Mouse (Mus musculus) liver, embryonic 16.5 days (tissue): ENCODE measurements around the gene Col26a1. TPM values are rescaled to one million over a fixed set of nuclear protein-coding genes. Genes with fewer than 3 reads are reported as not detected.

Source experiments
- ATAC-seq: fragments of 200-750 bp; cut with Nextera tagmentation; 2 replicates; pipeline ENCODE4 v1.8.0; 2017; ENCODE audit warnings: low read depth, mild to moderate bottlenecking, moderate number of reproducible peaks, moderate library complexity
- H3K27ac ChIP-seq: fragments of 300-500 bp; sonication (generic); 2 replicates; pipeline ENCODE4 v1.5.1; 2014; ENCODE audit warnings: mild to moderate bottlenecking, low read length
- H3K27me3 ChIP-seq: fragments of 300-500 bp; sonication (generic); 2 replicates; pipeline ENCODE4 v1.6.1; 2014; ENCODE audit warnings: low read depth, low read length, mixed read lengths; ENCODE audit not compliant: control insufficient read depth, insufficient read depth
- H3K36me3 ChIP-seq: fragments of 300-500 bp; sonication (generic); 2 replicates; pipeline ENCODE4 v1.6.1; 2014; ENCODE audit warnings: mild to moderate bottlenecking; ENCODE audit not compliant: control insufficient read depth, insufficient read depth
- H3K4me1 ChIP-seq: fragments of 300-500 bp; sonication (generic); 2 replicates; pipeline ENCODE4 v1.6.1; 2014; ENCODE audit warnings: low read depth, low read length, mixed read lengths; ENCODE audit not compliant: control insufficient read depth
- H3K4me2 ChIP-seq: fragments of 300-500 bp; sonication (generic); 2 replicates; pipeline ENCODE4 v1.6.1; 2014; ENCODE audit warnings: low read depth, low read length, mixed read lengths
- H3K4me3 ChIP-seq: fragments of 300-500 bp; sonication (generic); 2 replicates; pipeline ENCODE4 v1.5.1; 2014; ENCODE audit warnings: low read depth, mild to moderate bottlenecking, low read length
- H3K9ac ChIP-seq: fragments of 300-500 bp; sonication (generic); 2 replicates; pipeline ENCODE4 v1.6.1; 2014; ENCODE audit warnings: low read depth, low read length
- H3K9me3 ChIP-seq: fragments of 300-500 bp; sonication (generic); replicated peaks from 2 replicates; pipeline ENCODE4 v1.6.1; 2016; ENCODE audit warnings: low read length; ENCODE audit not compliant: control insufficient read depth
- WGBS: fragments of 180-500 bp; shearing (Covaris S2); extraction: QIAGEN DNeasy Blood & Tissue Kit; methylation state at CpG from one replicate; pipeline ENCODE4 v1.1.7; 2014; ENCODE audit not compliant: insufficient replicate concordance; 5-methylcytosine and 5-hydroxymethylcytosine counted together
- polyA plus RNA-seq: library from polyadenylated mRNA; unstranded; fragments of >200 nt; fragmentation: Nextera tagmentation; extraction: Ambion mirVana; gene quantifications from 2 replicates; pipeline ENCODE4 v1.2.1, GENCODE M21; 2015

Col26a1 gene
- polyA plus RNA-seq, 1 experiment from 2014 or later, result 0.42 TPM

DNA sequence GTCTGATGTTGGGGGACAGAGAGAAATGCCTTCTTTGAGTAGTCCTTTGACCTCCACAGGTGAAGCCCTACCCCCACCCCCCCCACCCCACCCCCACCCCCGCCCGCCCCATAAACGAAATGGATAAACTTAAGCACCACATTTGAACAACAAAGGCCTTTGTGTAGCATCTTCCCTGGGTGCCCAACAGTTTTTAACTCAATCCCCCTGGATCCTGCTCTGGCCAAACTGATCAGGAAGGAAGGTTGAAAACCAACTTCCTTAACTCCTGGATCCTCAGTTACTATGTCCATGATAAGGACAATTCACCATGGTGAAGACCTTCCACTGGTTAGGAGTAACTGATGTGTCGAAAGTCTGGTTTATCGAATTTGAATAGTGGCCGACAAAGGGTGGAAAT is 103.1 kb downstream of the Col26a1 start:
- 80% methylated on average over 6 of the region's 6 CpGs for WGBS

DNA sequence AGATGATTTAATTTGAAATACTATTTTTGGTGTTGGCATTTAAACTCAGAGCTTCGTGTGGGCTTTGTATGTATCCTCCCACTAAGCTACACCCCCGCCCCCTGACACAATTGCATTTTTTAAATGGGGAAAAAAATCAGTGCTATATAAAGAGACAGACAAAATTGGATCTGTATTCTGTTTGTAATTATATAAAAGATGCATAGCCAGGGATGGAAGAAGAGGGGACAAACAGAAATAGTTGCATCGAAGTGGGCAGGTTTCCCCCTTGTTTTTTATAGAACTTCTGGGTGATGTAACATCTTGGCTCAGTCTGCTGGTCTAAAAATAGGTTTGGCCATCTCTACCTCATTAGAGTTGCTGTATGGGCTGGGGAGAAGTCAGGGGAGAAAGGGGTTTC is 107.5 kb downstream of the Col26a1 start:
- Histone ChIP-seq H3K9ac (no peak overlapping the region), H3K27ac (no peak overlapping the region), H3K36me3 (no peaks in the 10 kb centered on the region), H3K9me3 (no peaks in the 10 kb centered on the region), H3K27me3 (no peaks in the 10 kb centered on the region), H3K4me3 (no peak overlapping the region), H3K4me1 (no peaks in the 10 kb centered on the region), H3K4me2 (no peak overlapping the region)
- 58% methylated on average over 3 of the region's 3 CpGs for WGBS
- no peak for ATAC-seq

More for the DNA sequence above, 103.1 kb downstream of the Col26a1 start:
- H3K9ac ChIP-seq, result no peak overlapping the region
- H3K9me3 ChIP-seq, result no peaks in the 10 kb centered on the region
- H3K4me3 ChIP-seq, result no peak overlapping the region
- H3K4me2 ChIP-seq, result no peak overlapping the region
- H3K4me1 ChIP-seq, result no peaks in the 10 kb centered on the region
- H3K27me3 ChIP-seq, result no peaks in the 10 kb centered on the region
- H3K27ac ChIP-seq, result no peak overlapping the region
- H3K36me3 ChIP-seq, result no peaks in the 10 kb centered on the region
- ATAC-seq, result no peak

DNA sequence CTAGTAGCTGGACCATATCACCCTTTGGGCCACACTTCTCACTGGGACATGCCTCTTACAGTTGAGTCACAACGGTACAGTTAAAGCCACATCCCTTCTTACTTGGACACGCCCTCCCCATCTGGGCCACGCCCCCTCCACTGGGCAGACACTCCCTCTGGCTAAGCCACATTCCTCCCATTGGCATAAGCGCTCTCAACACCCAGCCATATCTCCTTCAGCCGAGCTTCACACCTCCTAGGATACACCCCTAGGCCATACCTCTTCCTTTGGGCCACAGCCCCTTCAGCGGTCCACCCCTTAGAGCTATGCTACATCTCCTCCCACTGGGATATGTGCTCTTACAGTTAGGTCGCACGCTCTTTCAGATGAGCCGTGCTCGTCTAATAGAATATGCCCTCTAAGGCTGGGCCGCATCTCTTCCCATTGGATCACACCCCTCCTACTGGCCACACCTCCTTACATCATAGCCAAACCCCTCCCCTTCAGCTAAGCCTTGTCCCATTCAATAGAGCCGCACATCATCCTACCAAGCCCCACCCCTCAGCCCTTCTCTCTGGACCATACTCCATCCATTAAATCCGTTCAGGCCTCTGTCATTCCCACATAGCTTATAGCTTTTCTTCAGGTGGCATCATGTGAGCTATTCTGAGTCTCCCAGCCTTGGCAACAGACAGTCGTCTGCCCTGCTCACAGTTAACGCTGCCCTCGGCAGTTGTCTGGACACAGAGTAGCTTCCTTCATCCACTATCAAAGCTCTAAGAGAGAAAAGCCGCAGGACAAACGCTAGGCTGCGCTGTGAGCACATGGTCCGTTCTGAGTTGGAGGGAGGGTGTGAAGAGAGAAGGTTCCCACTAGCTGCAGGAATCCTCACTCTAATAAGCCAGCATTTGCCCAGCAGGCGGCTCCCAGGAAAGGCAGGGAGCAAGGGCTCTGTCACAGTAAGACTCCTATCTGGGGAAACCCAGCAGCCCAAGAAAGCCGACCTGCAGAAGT is 109.7 kb downstream of the Col26a1 start:
- Histone ChIP-seq H3K36me3 (no peaks in the 10 kb centered on the region), H3K4me2 (no peak overlapping the region), H3K9ac (no peak overlapping the region), H3K9me3 (no peaks in the 10 kb centered on the region), H3K4me3 (no peak overlapping the region), H3K4me1 (no peaks in the 10 kb centered on the region), H3K27me3 (no peaks in the 10 kb centered on the region), H3K27ac (no peak overlapping the region)
- no peak for ATAC-seq
- WGBS, result 48% methylated on average over 22 of the region's 22 CpGs

DNA sequence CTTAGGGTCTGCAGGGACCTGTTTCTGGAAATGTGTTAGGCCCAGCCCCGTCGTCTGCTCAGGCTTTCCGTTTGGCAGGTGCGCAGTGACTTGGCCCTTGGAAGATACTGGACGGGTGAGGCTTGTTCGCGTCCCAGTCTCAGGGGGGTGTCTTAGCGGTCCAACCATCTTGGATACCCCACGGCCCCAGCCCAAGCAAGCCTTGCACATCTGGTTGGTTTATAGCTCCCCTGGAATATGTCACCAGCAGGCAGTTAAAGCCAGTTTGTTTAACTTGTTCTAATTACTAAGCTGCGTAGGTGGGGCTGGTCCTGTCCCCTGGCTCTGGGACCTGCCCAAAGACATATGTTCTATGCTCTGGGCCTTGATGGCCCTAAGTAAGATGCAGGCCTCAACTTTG is 111.9 kb downstream of the Col26a1 start:
- Histone ChIP-seq H3K9ac (no peak overlapping the region), H3K27me3 (no peaks in the 10 kb centered on the region), H3K4me3 (no peak overlapping the region), H3K27ac (no peak overlapping the region), H3K4me2 (no peak overlapping the region), H3K9me3 (no peaks in the 10 kb centered on the region), H3K36me3 (no peaks in the 10 kb centered on the region), H3K4me1 (no peaks in the 10 kb centered on the region)
- WGBS, result 73% methylated on average over 10 of the region's 10 CpGs
- no peak for ATAC-seq

DNA sequence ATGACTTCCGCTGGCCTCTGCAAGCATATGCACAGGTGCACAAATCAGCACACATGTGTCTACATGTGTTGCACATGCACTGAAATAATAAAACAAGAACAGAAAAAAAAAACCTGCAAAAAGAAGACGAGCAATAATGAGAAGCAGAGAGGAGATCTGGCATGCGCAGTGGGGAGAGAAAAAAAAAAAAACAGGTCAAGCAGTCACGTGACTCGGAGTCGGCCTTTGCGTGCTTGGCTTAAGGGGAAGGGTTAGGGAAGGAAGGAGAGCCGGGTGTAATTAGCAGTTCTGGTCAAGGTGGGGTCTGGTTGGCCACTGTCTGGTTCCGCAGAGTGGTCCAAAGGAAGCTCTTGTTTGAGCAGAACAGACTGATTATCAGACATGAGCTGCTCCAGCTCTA is 115.7 kb downstream of the Col26a1 start:
- ATAC-seq, result no peak
- WGBS, result 68% methylated on average over 9 of the region's 9 CpGs
- H3K4me3 ChIP-seq, result no peak overlapping the region
- no peak overlapping the region for H3K4me2 ChIP-seq
- H3K27ac ChIP-seq, result no peak overlapping the region
- H3K36me3 ChIP-seq, result no peaks in the 10 kb centered on the region
- H3K4me1 ChIP-seq, result no peaks in the 10 kb centered on the region
- H3K27me3 ChIP-seq, result no peaks in the 10 kb centered on the region
- H3K9me3 ChIP-seq, result no peaks in the 10 kb centered on the region
- H3K9ac ChIP-seq, result no peak overlapping the region

DNA sequence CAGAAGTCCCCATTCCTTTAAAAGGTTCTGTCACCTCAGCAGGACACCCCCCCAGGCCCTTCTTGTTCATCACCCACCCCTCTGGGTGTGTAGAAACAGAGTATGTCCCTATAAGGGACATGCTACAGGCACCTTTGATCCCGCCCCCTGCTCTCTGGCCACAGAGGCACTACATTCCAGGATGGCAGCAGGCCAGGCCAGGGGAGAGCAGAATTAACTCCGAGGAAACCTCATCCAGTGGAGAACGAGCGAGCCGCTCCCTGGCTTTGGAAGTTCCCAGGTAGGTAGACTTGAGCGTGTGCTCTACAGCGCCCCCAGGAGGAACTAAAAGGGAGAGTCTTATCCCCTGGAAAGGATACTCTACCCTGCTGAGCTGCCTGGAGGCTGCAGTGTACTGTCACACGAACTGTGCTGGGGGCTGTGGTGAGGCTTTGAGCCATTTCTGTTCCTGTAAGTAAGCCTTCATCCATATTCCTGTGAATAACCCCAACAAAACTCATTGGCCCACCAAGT is 118.8 kb downstream of the Col26a1 start:
- H3K9ac ChIP-seq, result no peak overlapping the region
- no peak for ATAC-seq
- WGBS, result 43% methylated on average over 8 of the region's 8 CpGs

DNA sequence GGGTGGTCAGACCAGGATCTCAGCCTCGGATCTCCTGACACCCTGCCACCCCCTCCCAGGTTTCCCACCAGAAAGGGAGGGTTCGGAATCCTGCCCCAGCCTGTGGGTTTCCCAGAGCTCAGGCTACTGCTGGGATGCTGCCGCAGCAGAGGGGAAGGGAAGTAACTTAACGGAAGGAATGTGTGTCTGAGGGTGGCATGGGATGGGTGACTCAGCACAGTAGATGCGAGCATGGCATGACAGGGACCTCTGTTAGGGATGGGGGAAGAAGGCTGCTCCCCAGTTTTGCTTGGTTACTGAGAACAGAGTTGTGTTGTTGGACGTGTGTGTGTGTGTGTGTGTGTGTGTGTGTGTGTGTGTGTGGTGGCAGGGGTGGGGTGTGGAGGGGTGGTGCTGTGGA is 122.7 kb downstream of the Col26a1 start:
- no peak for ATAC-seq
- Histone ChIP-seq H3K4me3 (no peak overlapping the region), H3K36me3 (no peaks in the 10 kb centered on the region), H3K4me2 (no peak overlapping the region), H3K27ac (no peak overlapping the region), H3K9ac (no peak overlapping the region), H3K4me1 (no peaks in the 10 kb centered on the region), H3K27me3 (no peaks in the 10 kb centered on the region), H3K9me3 (no peaks in the 10 kb centered on the region)
- 34% methylated on average over 6 of the region's 6 CpGs for whole genome bisulfite sequencing

More for the DNA sequence above, 118.8 kb downstream of the Col26a1 start:
- Histone ChIP-seq H3K9me3 (no peaks in the 10 kb centered on the region), H3K27me3 (no peaks in the 10 kb centered on the region), H3K4me1 (no peaks in the 10 kb centered on the region), H3K27ac (no peak overlapping the region), H3K4me3 (no peak overlapping the region), H3K4me2 (no peak overlapping the region), H3K36me3 (no peaks in the 10 kb centered on the region)

DNA sequence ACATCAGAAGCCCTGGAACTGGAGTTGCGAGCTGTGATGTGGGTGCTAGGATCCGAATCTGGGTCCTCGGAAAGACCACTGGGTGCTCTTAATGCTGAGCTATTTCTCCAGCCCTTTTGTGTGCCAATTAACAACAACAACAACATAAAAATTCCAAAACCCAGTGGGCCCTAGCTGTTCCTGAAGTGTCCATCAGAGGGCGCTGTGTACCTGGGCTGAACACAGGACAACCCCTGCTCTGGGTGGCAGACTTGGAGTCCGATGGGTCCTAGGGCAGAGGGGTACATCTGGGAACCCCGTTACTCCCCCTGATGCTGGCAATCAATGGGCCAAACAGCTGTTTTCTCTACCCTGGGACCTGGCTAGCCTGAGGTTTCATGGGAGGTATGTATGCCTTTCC is 123.2 kb downstream of the Col26a1 start:
- Histone ChIP-seq H3K4me3 (no peak overlapping the region), H3K27me3 (no peaks in the 10 kb centered on the region), H3K9me3 (no peaks in the 10 kb centered on the region), H3K36me3 (no peaks in the 10 kb centered on the region), H3K4me2 (no peak overlapping the region), H3K9ac (no peak overlapping the region), H3K27ac (no peak overlapping the region), H3K4me1 (no peaks in the 10 kb centered on the region)
- no peak for ATAC-seq
- WGBS, result 33% methylated on average over 6 of the region's 6 CpGs

DNA sequence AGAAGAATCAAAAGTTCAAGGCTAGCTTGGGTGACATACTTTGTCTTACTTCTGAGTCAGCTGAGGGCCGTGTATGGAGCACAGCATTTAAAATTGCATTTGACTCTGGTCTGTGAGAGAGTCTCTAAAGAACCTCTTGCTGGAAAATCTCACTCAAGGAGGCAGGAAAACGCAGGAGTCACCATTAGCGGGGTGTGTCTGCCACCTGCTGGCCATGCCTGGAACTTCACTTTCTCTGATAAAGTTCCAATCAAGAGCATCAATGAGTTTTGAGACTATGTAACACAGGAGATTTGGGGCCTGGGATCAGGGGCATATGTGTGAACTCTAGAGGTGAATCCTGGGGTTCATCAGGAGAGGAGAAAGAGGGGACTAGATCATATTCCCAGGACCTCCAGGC is 127.3 kb downstream of the Col26a1 start:
- Histone ChIP-seq H3K36me3 (no peaks in the 10 kb centered on the region), H3K9ac (no peak overlapping the region), H3K27ac (no peak overlapping the region), H3K4me3 (no peak overlapping the region), H3K27me3 (no peaks in the 10 kb centered on the region), H3K4me1 (no peaks in the 10 kb centered on the region), H3K4me2 (no peak overlapping the region), H3K9me3 (no peaks in the 10 kb centered on the region)
- ATAC-seq, result no peak
- WGBS, result 4% methylated on average over 3 of the region's 3 CpGs
